Mouse (Mus musculus): Measurements from ENCODE around the gene Hecw1. TPM values are rescaled to one million over a fixed set of nuclear protein-coding genes. Genes with fewer than 3 reads are reported as not detected.

Gene Hecw1
- total and polyA plus RNA-seq, 3 experiments: 10.7 to 107 (median 30.4) TPM

- no peak for ATAC-seq (ENCODE audit: extremely low read depth, insufficient number of reproducible peaks, low FRiP score, poor library complexity, severe bottlenecking)
- no peaks in the 10 kb centered on the region; the same call in 1 of the 2 replicates for H3K4me1 ChIP-seq (ENCODE audit: insufficient read depth, low read depth, low read length)
- no peaks in the 10 kb centered on the region for H3K27me3 ChIP-seq (ENCODE audit: insufficient read depth, low read length)
- H3K4me3 ChIP-seq (ENCODE audit: low read depth, low read length): no peak overlapping the region
- peaks cover 20% of the 10 kb centered on the region for H3K36me3 ChIP-seq (replicated peaks)
- no peak for TF ChIP-seq GATA2 (IDR thresholded peaks at IDR 0.05; ENCODE audit: borderline replicate concordance, low read depth, low read length)
- no peak for TF ChIP-seq TAL1 (conservative IDR thresholded peaks at IDR 0.05; ENCODE audit: low read depth, low read length)
- no peak for TF ChIP-seq POLR2AphosphoS5 (IDR thresholded peaks at IDR 0.05; ENCODE audit: insufficient replicate concordance, low read depth, low read length)
- TF ChIP-seq GATA1 (IDR thresholded peaks at IDR 0.05; ENCODE audit: borderline replicate concordance, low read length): no peak
- no peak for TF ChIP-seq CTCF (IDR thresholded peaks at IDR 0.05; ENCODE audit: low read depth, low read length)
- no peak for DNase-seq (ENCODE audit: low spot score)
- H3K9me3 ChIP-seq (replicated peaks): no peaks in the 10 kb centered on the region
Measured at GRCm38 (mm10) chr13:14428845-14429553, 94.0 kb downstream of the Hecw1 start.

DNA sequence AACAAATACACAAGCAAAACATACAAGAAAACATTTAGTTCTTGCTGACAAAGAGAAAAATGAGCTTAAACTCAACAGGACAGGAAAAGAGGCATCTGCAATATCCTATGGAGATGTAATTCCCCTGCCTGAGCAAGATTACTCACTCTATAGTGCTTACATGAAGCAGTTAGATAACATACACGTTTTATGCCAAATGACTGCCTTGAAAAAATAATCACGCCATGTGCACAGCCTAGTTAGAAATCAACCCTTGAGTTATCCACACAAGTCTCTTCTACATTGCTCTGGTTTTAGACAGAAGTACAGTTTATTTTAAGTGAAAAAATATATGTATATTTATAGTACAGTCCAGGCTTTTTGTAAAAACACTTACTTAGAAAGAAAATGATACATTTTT lies 98.2 kb downstream of the Hecw1 start:
- no peak for DNase-seq (ENCODE audit: low spot score)
- TF ChIP-seq GATA2 (IDR thresholded peaks at IDR 0.05; ENCODE audit: borderline replicate concordance, low read depth, low read length) (no peak), TAL1 (conservative IDR thresholded peaks at IDR 0.05; ENCODE audit: low read depth, low read length) (no peak), POLR2AphosphoS5 (IDR thresholded peaks at IDR 0.05; ENCODE audit: insufficient replicate concordance, low read depth, low read length) (no peak), GATA1 (IDR thresholded peaks at IDR 0.05; ENCODE audit: borderline replicate concordance, low read length) (no peak), CTCF (IDR thresholded peaks at IDR 0.05; ENCODE audit: low read depth, low read length) (no peak)

GRCm38 (mm10) chr13:14413405-14413804 lies 109.6 kb downstream of the Hecw1 start:
- DNase-seq (ENCODE audit: low spot score): no peak
- H3K4me1 ChIP-seq (ENCODE audit: insufficient read depth, low read depth, low read length): peaks cover 12% of the 10 kb centered on the region; the same call in 1 of the 2 replicates

More for the DNA sequence above, 98.2 kb downstream of the Hecw1 start:
- peaks cover 13% of the 10 kb centered on the region for H3K36me3 ChIP-seq (replicated peaks)
- H3K4me3 ChIP-seq (ENCODE audit: low read depth, low read length): no peak overlapping the region
- H3K4me1 ChIP-seq (ENCODE audit: insufficient read depth, low read depth, low read length): no peaks in the 10 kb centered on the region; the same call in 1 of the 2 replicates
- no peaks in the 10 kb centered on the region for H3K9me3 ChIP-seq (replicated peaks)
- no peaks in the 10 kb centered on the region for H3K27me3 ChIP-seq (ENCODE audit: insufficient read depth, low read length)
- no peak for ATAC-seq (ENCODE audit: extremely low read depth, insufficient number of reproducible peaks, low FRiP score, poor library complexity, severe bottlenecking)

DNA sequence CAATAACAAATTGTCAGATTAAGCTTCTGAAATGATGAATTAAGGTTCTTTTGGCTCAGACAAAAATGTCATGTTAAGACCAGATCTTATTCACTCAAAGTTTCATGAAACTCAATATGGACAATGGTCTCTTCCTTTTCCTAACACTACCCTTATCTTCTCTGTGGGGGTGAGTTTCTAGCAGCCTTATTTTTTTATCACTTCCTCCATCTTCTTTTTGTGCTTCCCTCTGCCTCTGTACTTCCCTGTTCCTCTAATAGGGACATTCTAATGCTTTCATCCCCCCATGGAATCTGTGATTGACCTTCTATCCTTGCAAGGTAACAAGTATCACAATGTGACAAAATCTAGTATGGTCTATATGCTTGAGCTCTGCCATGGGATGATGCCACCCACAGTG lies 148.6 kb downstream of the Hecw1 start:
- H3K27me3 ChIP-seq (ENCODE audit: insufficient read depth, low read length): no peaks in the 10 kb centered on the region
- no peaks in the 10 kb centered on the region for H3K9me3 ChIP-seq (replicated peaks)
- DNase-seq (ENCODE audit: low spot score) (no peak), ATAC-seq (ENCODE audit: extremely low read depth, insufficient number of reproducible peaks, low FRiP score, poor library complexity, severe bottlenecking) (no peak)
- peaks cover 26% of the 10 kb centered on the region for H3K36me3 ChIP-seq (replicated peaks)
- H3K4me3 ChIP-seq (ENCODE audit: low read depth, low read length): no peak overlapping the region
- peaks cover 3% of the 10 kb centered on the region for H3K4me1 ChIP-seq (ENCODE audit: insufficient read depth, low read depth, low read length)
- TF ChIP-seq POLR2AphosphoS5 (IDR thresholded peaks at IDR 0.05; ENCODE audit: insufficient replicate concordance, low read depth, low read length): no peak
- TF ChIP-seq GATA2 (IDR thresholded peaks at IDR 0.05; ENCODE audit: borderline replicate concordance, low read depth, low read length): no peak
- no peak for TF ChIP-seq TAL1 (conservative IDR thresholded peaks at IDR 0.05; ENCODE audit: low read depth, low read length)
- no peak for TF ChIP-seq GATA1 (IDR thresholded peaks at IDR 0.05; ENCODE audit: borderline replicate concordance, low read length)
- no peak for TF ChIP-seq CTCF (IDR thresholded peaks at IDR 0.05; ENCODE audit: low read depth, low read length)

More at GRCm38 (mm10) chr13:14413405-14413804, 109.6 kb downstream of the Hecw1 start:
- ATAC-seq (ENCODE audit: extremely low read depth, insufficient number of reproducible peaks, low FRiP score, poor library complexity, severe bottlenecking): no peak
- Histone ChIP-seq H3K9me3 (replicated peaks) (no peaks in the 10 kb centered on the region), H3K27me3 (ENCODE audit: insufficient read depth, low read length) (no peaks in the 10 kb centered on the region), H3K4me3 (ENCODE audit: low read depth, low read length) (no peak overlapping the region), H3K36me3 (replicated peaks) (peaks cover 15% of the 10 kb centered on the region)
- TF ChIP-seq TAL1 (conservative IDR thresholded peaks at IDR 0.05; ENCODE audit: low read depth, low read length) (no peak), POLR2AphosphoS5 (IDR thresholded peaks at IDR 0.05; ENCODE audit: insufficient replicate concordance, low read depth, low read length) (no peak), CTCF (IDR thresholded peaks at IDR 0.05; ENCODE audit: low read depth, low read length) (no peak), GATA1 (IDR thresholded peaks at IDR 0.05; ENCODE audit: borderline replicate concordance, low read length) (no peak), GATA2 (IDR thresholded peaks at IDR 0.05; ENCODE audit: borderline replicate concordance, low read depth, low read length) (no peak)

- TF ChIP-seq GATA1 (IDR thresholded peaks at IDR 0.05; ENCODE audit: borderline replicate concordance, low read length) (no peak), POLR2AphosphoS5 (IDR thresholded peaks at IDR 0.05; ENCODE audit: insufficient replicate concordance, low read depth, low read length) (no peak), GATA2 (IDR thresholded peaks at IDR 0.05; ENCODE audit: borderline replicate concordance, low read depth, low read length) (no peak), CTCF (IDR thresholded peaks at IDR 0.05; ENCODE audit: low read depth, low read length) (no peak), TAL1 (conservative IDR thresholded peaks at IDR 0.05; ENCODE audit: low read depth, low read length) (no peak)
- ATAC-seq (ENCODE audit: extremely low read depth, insufficient number of reproducible peaks, low FRiP score, poor library complexity, severe bottlenecking) (no peak), DNase-seq (ENCODE audit: low spot score) (no peak)
- Histone ChIP-seq H3K4me3 (ENCODE audit: low read depth, low read length) (no peak overlapping the region), H3K9me3 (replicated peaks) (no peaks in the 10 kb centered on the region), H3K4me1 (ENCODE audit: insufficient read depth, low read depth, low read length) (0 out of 2 replicates have a peak, but pooled peaks cover 2% of the 10 kb centered on the region), H3K27me3 (ENCODE audit: insufficient read depth, low read length) (no peaks in the 10 kb centered on the region), H3K36me3 (replicated peaks) (peaks cover 28% of the 10 kb centered on the region)
Measured at GRCm38 (mm10) chr13:14365546-14365945, 157.5 kb downstream of the Hecw1 start.

GRCm38 (mm10) chr13:14327252-14327651 lies 195.8 kb downstream of the Hecw1 start:
- Histone ChIP-seq H3K4me1 (ENCODE audit: insufficient read depth, low read depth, low read length) (no peaks in the 10 kb centered on the region; the same call in 1 of the 2 replicates), H3K4me3 (ENCODE audit: low read depth, low read length) (no peak overlapping the region), H3K9me3 (replicated peaks) (no peaks in the 10 kb centered on the region), H3K27me3 (ENCODE audit: insufficient read depth, low read length) (no peaks in the 10 kb centered on the region), H3K36me3 (replicated peaks) (peaks cover 17% of the 10 kb centered on the region)
- ATAC-seq (ENCODE audit: extremely low read depth, insufficient number of reproducible peaks, low FRiP score, poor library complexity, severe bottlenecking) (no peak), DNase-seq (ENCODE audit: low spot score) (no peak)
- no peak for TF ChIP-seq GATA1 (IDR thresholded peaks at IDR 0.05; ENCODE audit: borderline replicate concordance, low read length)
- TF ChIP-seq GATA2 (IDR thresholded peaks at IDR 0.05; ENCODE audit: borderline replicate concordance, low read depth, low read length): no peak
- TF ChIP-seq POLR2AphosphoS5 (IDR thresholded peaks at IDR 0.05; ENCODE audit: insufficient replicate concordance, low read depth, low read length): no peak
- no peak for TF ChIP-seq TAL1 (conservative IDR thresholded peaks at IDR 0.05; ENCODE audit: low read depth, low read length)
- TF ChIP-seq CTCF (IDR thresholded peaks at IDR 0.05; ENCODE audit: low read depth, low read length): no peak
